Mouse (Mus musculus) CH12.LX (cell line): ENCODE results near the gene Kank4.

Experiments used
- CTCF ChIP-seq, 2 experiments: IDR thresholded peaks in 1 of 2; conservative IDR thresholded peaks in 1 of 2; 2 replicates each; pipeline ENCODE4 v1.5.1; 2011 to 2012; ENCODE audit warnings: low read depth in 2 of 2, low read length in 2 of 2, improper control_type of control experiment in 1 of 2, inconsistent platforms in 1 of 2, mild to moderate bottlenecking in 1 of 2, moderate library complexity in 1 of 2
- EP300 ChIP-seq: IDR thresholded peaks from 2 replicates; pipeline ENCODE4 v1.6.1; 2011; ENCODE audit warnings: low read length, improper control_type of control experiment
- HCFC1 ChIP-seq: IDR thresholded peaks from 2 replicates; pipeline ENCODE4 v1.6.1; 2012; ENCODE audit warnings: low read depth, mild to moderate bottlenecking, inconsistent platforms, low read length, improper control_type of control experiment
- JUN ChIP-seq: IDR thresholded peaks from 2 replicates; pipeline ENCODE4 v1.6.1; 2011; ENCODE audit warnings: low read depth, mild to moderate bottlenecking, low read length, improper control_type of control experiment, moderate library complexity; ENCODE audit not compliant: insufficient read depth
- MAX ChIP-seq: IDR thresholded peaks from 2 replicates; pipeline ENCODE4 v1.6.1; 2011; ENCODE audit warnings: low read length, improper control_type of control experiment
- MEF2A ChIP-seq: IDR thresholded peaks from 2 replicates; pipeline ENCODE4 v1.6.1; 2014; ENCODE audit warnings: low read depth, mild to moderate bottlenecking, inconsistent platforms, low read length, improper control_type of control experiment, borderline replicate concordance
- POLR2A ChIP-seq: IDR thresholded peaks from 2 replicates; pipeline ENCODE4 v1.6.1; 2011; ENCODE audit warnings: low read depth, mild to moderate bottlenecking, improper control_type of control experiment, low read length
- RCOR1 ChIP-seq: conservative IDR thresholded peaks from 2 replicates; pipeline ENCODE4 v1.6.1; 2012; ENCODE audit warnings: low read depth, mild to moderate bottlenecking, inconsistent platforms, low read length, improper control_type of control experiment
- SIN3A ChIP-seq: IDR thresholded peaks from 2 replicates; pipeline ENCODE4 v1.6.1; 2012; ENCODE audit warnings: low read length, improper control_type of control experiment, inconsistent platforms
- TCF12 ChIP-seq: IDR thresholded peaks from 2 replicates; pipeline ENCODE4 v1.6.1; 2014; ENCODE audit warnings: low read depth, mild to moderate bottlenecking, inconsistent platforms, low read length, improper control_type of control experiment
- ZC3H11A ChIP-seq: IDR thresholded peaks from 2 replicates; pipeline ENCODE4 v1.6.1; 2012; ENCODE audit warnings: low read depth, mild to moderate bottlenecking, inconsistent platforms, low read length, improper control_type of control experiment
- ZNF384 ChIP-seq: IDR thresholded peaks from 2 replicates; pipeline ENCODE4 v1.6.1; 2012; ENCODE audit warnings: low read depth, low read length, improper control_type of control experiment, inconsistent platforms

DNA sequence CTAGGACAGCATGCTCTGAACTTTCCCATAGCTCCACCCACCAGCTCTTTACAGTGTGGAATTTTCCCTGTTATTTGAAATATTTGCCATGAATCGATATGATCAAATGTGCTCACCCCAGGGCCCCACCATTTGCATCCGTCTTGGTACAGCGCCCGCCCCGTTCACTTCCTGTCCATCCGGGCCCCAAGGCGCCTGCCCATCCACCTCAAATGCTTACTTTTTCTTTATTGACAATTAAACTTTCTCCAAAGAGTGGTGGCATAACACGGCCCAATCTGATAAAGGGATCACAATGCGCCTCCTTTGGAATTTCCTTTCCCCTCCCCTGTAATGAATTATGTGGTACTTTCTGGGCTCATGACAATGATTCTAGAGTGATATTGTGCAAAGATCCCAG is 11.0 kb downstream of the Kank4 start:
- TF ChIP-seq MEF2A, result no peak
- no peak for TF ChIP-seq RCOR1
- no peak for TF ChIP-seq POLR2A
- no peak for TF ChIP-seq SIN3A
- no peak for TF ChIP-seq ZNF384
- no peak for TF ChIP-seq CTCF (conservative IDR thresholded peaks at IDR 0.05 in 1 of 2, IDR thresholded peaks at IDR 0.05 in 1 of 2; ENCODE audit: low read depth in 2 of 2, low read length in 2 of 2)
- TF ChIP-seq TCF12, result no peak
- no peak for TF ChIP-seq ZC3H11A
- TF ChIP-seq EP300, result no peak
- TF ChIP-seq HCFC1, result no peak
- TF ChIP-seq MAX, result no peak
- no peak for TF ChIP-seq JUN
